In the genomic region with DNA sequence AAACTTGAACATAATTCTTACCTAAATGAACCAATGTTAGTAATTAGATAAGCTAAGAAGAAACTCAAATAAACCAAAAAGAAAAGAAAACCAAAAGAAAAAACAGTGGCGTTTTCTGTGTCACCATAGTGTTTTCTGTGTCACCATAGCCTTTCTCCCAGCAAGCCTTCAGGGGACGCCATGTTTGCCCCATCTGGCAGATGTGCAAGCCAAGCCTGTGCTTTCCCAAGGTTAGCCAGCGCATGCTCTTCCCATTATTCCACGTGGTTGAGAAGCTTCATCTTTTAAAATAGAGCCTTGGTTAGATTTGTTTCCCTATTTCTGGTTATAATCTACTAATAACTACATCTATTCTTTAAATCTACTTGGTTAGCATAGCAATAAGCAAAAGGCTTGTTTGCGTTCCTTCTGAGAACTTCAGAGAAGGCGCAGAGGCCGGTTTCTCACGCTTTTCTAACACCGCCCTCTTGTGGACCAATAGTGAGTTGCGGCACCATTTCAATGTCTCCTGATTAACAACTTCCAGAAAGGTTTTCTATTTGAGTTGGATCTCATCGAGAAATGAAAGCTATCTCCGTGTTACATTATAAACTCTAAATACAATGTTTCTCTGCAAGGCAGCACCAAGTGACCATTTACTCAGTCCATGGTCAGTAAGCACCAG, we compare ENCODE assay signal across 10 mouse cellular contexts. TPM values are rescaled to one million over a fixed set of nuclear protein-coding genes. Genes with fewer than 3 reads are reported as not detected.
DNase-seq lines count a peak whose midpoint lies in the region; ATAC-seq and TF ChIP-seq lines count a peak whose summit lies in the region.
"Had no signal": no experiment of that assay in that cellular context is flagged by ENCODE, and none has a peak within 500 bp of the region (broad histone marks: within the 10 kb centered on the region; RNA-seq: fewer than 3 reads in every experiment).

No protein-coding gene starts in this region.

- peak; percentile 69 for DNase-seq in hindbrain, embryonic 10.5 days (ENCODE audit: low spot score)
- peak; percentile 19 for DNase-seq in G1E (ENCODE audit: low spot score)
- peak; percentile 36 for DNase-seq in cerebellum, adult 8-10 months
- peak; percentile 56 for DNase-seq in gastrocnemius, adult 2 months
- peak; percentile 74 to 90 for DNase-seq in layer of hippocampus, adult 18-20 months (ENCODE audit: low spot score in 2 of 2)
- DNase-seq in lung, postnatal 36 days: peak; percentile 82
- peak; percentile 79 for DNase-seq in stomach, postnatal 0 days (ENCODE audit: low spot score)

- intact Hi-C loops in gastrocnemius, adult 2 months (cut with DNase I): loop anchor here (1.0 kb wide), 1 partner anchor 209 kb away; no protein-coding TSS in a partner anchor

- TF ChIP-seq CTCF in G1E (IDR thresholded peaks at IDR 0.05; ENCODE audit: low read depth, low read length): peak; percentile 66
- peak; percentile 94 for TF ChIP-seq CTCF in gastrocnemius, adult 2 months (IDR thresholded peaks at IDR 0.05)
- TF ChIP-seq CTCF in stomach, postnatal 0 days (IDR thresholded peaks at IDR 0.05; ENCODE audit: low read depth): peak; percentile 94

- H3K36me3 ChIP-seq in hindbrain, embryonic 10.5 days: no peaks in the 10 kb centered on the region
- H3K36me3 ChIP-seq in hindbrain, embryonic 13.5 days: no peaks in the 10 kb centered on the region
- H3K36me3 ChIP-seq in G1E (replicated peaks): no peaks in the 10 kb centered on the region
- H3K36me3 ChIP-seq in stomach, postnatal 0 days (ENCODE audit: control insufficient read depth, insufficient read depth, low read length): no peaks in the 10 kb centered on the region
- H3K36me3 ChIP-seq: embryonic facial prominence, embryonic 13.5 days had no signal

- TF ChIP-seq EP300 in stomach, postnatal 0 days (optimal IDR thresholded peaks at IDR 0.05): no peak

- no peak overlapping the region for H3K27ac ChIP-seq in hindbrain, embryonic 10.5 days
- no peak overlapping the region for H3K27ac ChIP-seq in hindbrain, embryonic 13.5 days
- no peak overlapping the region for H3K27ac ChIP-seq in gastrocnemius, adult 2 months
- H3K27ac ChIP-seq in stomach, postnatal 0 days (replicated peaks): no peak overlapping the region
- H3K27ac ChIP-seq: embryonic facial prominence, embryonic 13.5 days had no signal

- WGBS in hindbrain, embryonic 10.5 days: 22% methylated on average over 12 of the region's 12 CpGs
- 19% methylated on average over 12 of the region's 12 CpGs for WGBS in hindbrain, embryonic 13.5 days
- 15% methylated on average over 12 of the region's 12 CpGs for WGBS in stomach, postnatal 0 days

- H3K9me3 ChIP-seq in hindbrain, embryonic 10.5 days: no peaks in the 10 kb centered on the region
- H3K9me3 ChIP-seq in hindbrain, embryonic 13.5 days: no peaks in the 10 kb centered on the region
- H3K9me3 ChIP-seq in G1E (replicated peaks): 0 out of 2 replicates have a peak, but pooled peaks cover 2% of the 10 kb centered on the region
- no peaks in the 10 kb centered on the region for H3K9me3 ChIP-seq in stomach, postnatal 0 days (ENCODE audit: control insufficient read depth, low read length)
- H3K9me3 ChIP-seq: embryonic facial prominence, embryonic 13.5 days had no signal

- H3K4me2 ChIP-seq in hindbrain, embryonic 13.5 days: no peak overlapping the region
- no peak overlapping the region for H3K4me2 ChIP-seq in stomach, postnatal 0 days (replicated peaks; ENCODE audit: low read depth)
- H3K4me2 ChIP-seq: embryonic facial prominence, embryonic 13.5 days had no signal

- H3K9ac ChIP-seq in hindbrain, embryonic 13.5 days: no peak overlapping the region
- H3K9ac ChIP-seq in stomach, postnatal 0 days (ENCODE audit: low read length): no peak overlapping the region
- H3K9ac ChIP-seq: embryonic facial prominence, embryonic 13.5 days had no signal

- H3K27me3 ChIP-seq in hindbrain, embryonic 10.5 days (ENCODE audit: insufficient read depth, poor library complexity, severe bottlenecking): no peaks in the 10 kb centered on the region
- H3K27me3 ChIP-seq in hindbrain, embryonic 13.5 days: 0 out of 2 replicates have a peak, but pooled peaks cover 4% of the 10 kb centered on the region
- H3K27me3 ChIP-seq in G1E (ENCODE audit: insufficient read depth, low read length): peaks cover 26% of the 10 kb centered on the region
- H3K27me3 ChIP-seq in stomach, postnatal 0 days (ENCODE audit: control insufficient read depth, insufficient read depth, low read length): no peaks in the 10 kb centered on the region
- H3K27me3 ChIP-seq: embryonic facial prominence, embryonic 13.5 days had no signal

- H3K4me1 ChIP-seq in hindbrain, embryonic 10.5 days (replicated peaks): peaks cover 6% of the 10 kb centered on the region; the same call in 1 of the 2 replicates
- H3K4me1 ChIP-seq in hindbrain, embryonic 13.5 days (replicated peaks): peaks cover 8% of the 10 kb centered on the region
- H3K4me1 ChIP-seq in G1E (ENCODE audit: insufficient read depth, low read depth, low read length): no peaks in the 10 kb centered on the region
- no peaks in the 10 kb centered on the region for H3K4me1 ChIP-seq in stomach, postnatal 0 days (replicated peaks; ENCODE audit: control insufficient read depth, insufficient read depth)
- H3K4me1 ChIP-seq: embryonic facial prominence, embryonic 13.5 days had no signal

- no peak overlapping the region for H3K4me3 ChIP-seq in hindbrain, embryonic 10.5 days
- no peak overlapping the region for H3K4me3 ChIP-seq in hindbrain, embryonic 13.5 days
- H3K4me3 ChIP-seq in G1E (ENCODE audit: low read depth, low read length): no peak overlapping the region
- no peak overlapping the region for H3K4me3 ChIP-seq in gastrocnemius, adult 2 months
- no peak overlapping the region for H3K4me3 ChIP-seq in stomach, postnatal 0 days (ENCODE audit: low read depth, low read length)
- H3K4me3 ChIP-seq: embryonic facial prominence, embryonic 13.5 days; myocyte had no signal

- no peak for ATAC-seq in hindbrain, embryonic 13.5 days (ENCODE audit: low FRiP score)
- ATAC-seq in G1E (ENCODE audit: extremely low read depth, insufficient number of reproducible peaks, low FRiP score, poor library complexity, severe bottlenecking): no peak
- no peak for ATAC-seq in stomach, postnatal 0 days (ENCODE audit: low FRiP score, low TSS enrichment)

RNA-seq across cellular contexts. Expression of a gene that starts 22.7 kb away (rescaled TPM):
- 36.8 and 44.8 TPM in 2 replicates for polyA plus RNA-seq in hindbrain, embryonic 10.5 days (2016; fragmentation: Nextera tagmentation; extraction: Ambion mirVana)
- polyA plus RNA-seq in hindbrain, embryonic 13.5 days (2015; fragmentation: Nextera tagmentation; extraction: Ambion mirVana): 27.3 and 28.2 TPM in 2 replicates
- total RNA-seq in G1E (2014; fragmentation: Nextera tagmentation): 49.2 and 51.6 TPM in 2 replicates
- 73.7 and 81.2 TPM in 2 replicates for total RNA-seq in G1E (2017)
- 21.3 and 22.4 TPM in 2 replicates for polyA plus RNA-seq in G1E (2012)
- total RNA-seq in gastrocnemius, adult 2 months (2021): 1 to 10 TPM; 4.0 to 5.4 TPM
- total RNA-seq in layer of hippocampus, adult 18-20 months (2021): 10 to 100 TPM; 22.3 to 23.2 TPM
- polyA plus RNA-seq in stomach, postnatal 0 days (2015; fragmentation: Nextera tagmentation; extraction: Ambion mirVana): 9.5 and 9.6 TPM in 2 replicates

RNA-seq across cellular contexts. Expression of a gene that starts 22.8 kb away (rescaled TPM):
- 17.6 and 22.4 TPM in 2 replicates for polyA plus RNA-seq in hindbrain, embryonic 10.5 days (2016; fragmentation: Nextera tagmentation; extraction: Ambion mirVana)
- 62.0 and 62.3 TPM in 2 replicates for polyA plus RNA-seq in hindbrain, embryonic 13.5 days (2015; fragmentation: Nextera tagmentation; extraction: Ambion mirVana)
- total RNA-seq in G1E (2014; fragmentation: Nextera tagmentation): 19.8 and 29.0 TPM in 2 replicates
- total RNA-seq in G1E (2017): 50.0 and 53.0 TPM in 2 replicates
- 16.3 and 20.9 TPM in 2 replicates for polyA plus RNA-seq in G1E (2012)
- 10 to 100 TPM; 14.1 to 17.0 TPM for total RNA-seq in gastrocnemius, adult 2 months (2021)
- total RNA-seq in layer of hippocampus, adult 18-20 months (2021): 10 to 100 TPM; 49.1 to 50.0 TPM
- polyA plus RNA-seq in stomach, postnatal 0 days (2015; fragmentation: Nextera tagmentation; extraction: Ambion mirVana): 20.5 and 20.6 TPM in 2 replicates

RNA-seq across cellular contexts. Expression of a gene that starts 33.9 kb away (rescaled TPM):
- polyA plus RNA-seq in hindbrain, embryonic 10.5 days (2016; fragmentation: Nextera tagmentation; extraction: Ambion mirVana): 8.6 and 10.6 TPM in 2 replicates
- polyA plus RNA-seq in hindbrain, embryonic 13.5 days (2015; fragmentation: Nextera tagmentation; extraction: Ambion mirVana): 15.9 and 19.3 TPM in 2 replicates
- not detected in 2 replicates for total RNA-seq in G1E (2014; fragmentation: Nextera tagmentation)
- total RNA-seq in G1E (2017): under 0.01 and 0.11 TPM in 2 replicates
- not detected in 2 replicates for polyA plus RNA-seq in G1E (2012)
- 1 to 10 TPM; 2.8 to 3.3 TPM for total RNA-seq in gastrocnemius, adult 2 months (2021)
- 100 to 1,000 TPM in 1 of 2 experiments, 10 to 100 TPM in 1; 94.9 to 103 TPM for total RNA-seq in layer of hippocampus, adult 18-20 months (2021)
- polyA plus RNA-seq in stomach, postnatal 0 days (2015; fragmentation: Nextera tagmentation; extraction: Ambion mirVana): 23.1 and 23.8 TPM in 2 replicates

RNA-seq across cellular contexts. Expression of a gene that starts 39.6 kb away (rescaled TPM):
- polyA plus RNA-seq in hindbrain, embryonic 10.5 days (2016; fragmentation: Nextera tagmentation; extraction: Ambion mirVana): not detected in 2 replicates
- not detected in 2 replicates for polyA plus RNA-seq in hindbrain, embryonic 13.5 days (2015; fragmentation: Nextera tagmentation; extraction: Ambion mirVana)
- not detected in 2 replicates for total RNA-seq in G1E (2014; fragmentation: Nextera tagmentation)
- total RNA-seq in G1E (2017): not detected in 2 replicates
- not detected in 2 replicates for polyA plus RNA-seq in G1E (2012)
- not detected for total RNA-seq in gastrocnemius, adult 2 months (2021)
- not detected for total RNA-seq in layer of hippocampus, adult 18-20 months (2021)
- not detected in 2 replicates for polyA plus RNA-seq in stomach, postnatal 0 days (2015; fragmentation: Nextera tagmentation; extraction: Ambion mirVana)
- polyA plus RNA-seq: embryonic facial prominence, embryonic 13.5 days; myocyte had no signal

Comparison
In these comparisons a context has a peak if more than half of its experiments do, and no peak if none do; other contexts are left out.
1. DNase-seq: peak in every context shown above with its lines; median percentile 82 in layer of hippocampus, adult 18-20 months; 82 in lung, postnatal 36 days; 79 in stomach, postnatal 0 days; 69 in hindbrain, embryonic 10.5 days; 56 in gastrocnemius, adult 2 months; 36 in cerebellum, adult 8-10 months; 19 in G1E.